Mouse (Mus musculus): ENCODE data around the gene Tigar. TPM values are rescaled to one million over a fixed set of nuclear protein-coding genes. Genes with fewer than 3 reads are reported as not detected.

The Tigar gene
- total RNA-seq, 1 experiment from 2014 or later = 3.1 TPM

DNA sequence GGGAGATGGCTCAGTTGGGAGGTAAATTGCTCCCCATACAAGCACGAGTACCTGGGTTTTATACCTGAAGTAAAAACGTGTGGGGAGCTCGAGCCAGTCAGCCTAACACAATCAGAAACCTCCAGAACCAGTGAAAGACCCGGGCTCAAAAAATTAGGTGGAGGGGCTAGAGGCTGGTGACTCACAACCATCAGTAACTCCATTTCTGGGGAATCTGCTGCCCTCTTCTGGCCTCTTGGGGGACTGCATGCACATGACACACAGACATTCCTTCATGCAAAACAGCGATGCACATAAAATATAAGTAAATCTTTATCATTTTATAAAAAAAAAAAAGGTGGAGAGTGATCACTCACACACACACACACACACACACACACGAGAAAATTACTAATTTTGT is 4.2 kb downstream of the Tigar start:
- ATAC-seq (replicated peaks; ENCODE audit: insufficient number of reproducible peaks, low FRiP score, low TSS enrichment, poor library complexity, severe bottlenecking) = no peak

DNA sequence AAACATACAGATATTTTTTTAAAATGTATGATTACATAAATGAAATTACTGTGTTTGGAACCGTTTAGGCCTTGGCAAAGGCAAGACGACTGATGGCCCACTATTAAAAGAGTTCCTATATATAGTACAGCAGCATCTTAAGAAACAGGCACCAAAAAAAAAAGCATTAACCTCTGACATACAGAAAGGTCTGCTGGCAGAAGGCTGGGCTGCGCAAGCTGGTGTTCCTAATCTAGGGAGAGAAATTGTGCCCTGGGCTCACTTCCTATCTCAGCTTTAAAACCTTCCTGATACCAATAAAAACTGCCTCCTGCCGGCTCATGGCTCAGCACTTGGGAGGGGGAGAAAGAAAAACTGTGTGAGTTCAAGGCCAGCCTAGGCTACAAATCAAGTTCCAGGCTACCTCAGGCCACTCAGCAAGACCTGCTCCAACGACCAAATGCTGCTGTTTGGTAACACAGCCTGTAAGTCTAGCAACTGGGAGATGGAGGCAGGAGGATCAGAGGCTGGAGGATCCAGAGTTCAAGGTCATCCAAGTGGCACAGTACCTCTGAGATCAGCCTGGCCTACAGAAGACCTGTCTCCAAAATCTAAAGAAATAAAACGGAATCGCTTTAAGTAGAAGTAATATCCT is 4.8 kb downstream of the Tigar start:
- ATAC-seq (replicated peaks; ENCODE audit: insufficient number of reproducible peaks, low FRiP score, low TSS enrichment, poor library complexity, severe bottlenecking) = no peak

DNA sequence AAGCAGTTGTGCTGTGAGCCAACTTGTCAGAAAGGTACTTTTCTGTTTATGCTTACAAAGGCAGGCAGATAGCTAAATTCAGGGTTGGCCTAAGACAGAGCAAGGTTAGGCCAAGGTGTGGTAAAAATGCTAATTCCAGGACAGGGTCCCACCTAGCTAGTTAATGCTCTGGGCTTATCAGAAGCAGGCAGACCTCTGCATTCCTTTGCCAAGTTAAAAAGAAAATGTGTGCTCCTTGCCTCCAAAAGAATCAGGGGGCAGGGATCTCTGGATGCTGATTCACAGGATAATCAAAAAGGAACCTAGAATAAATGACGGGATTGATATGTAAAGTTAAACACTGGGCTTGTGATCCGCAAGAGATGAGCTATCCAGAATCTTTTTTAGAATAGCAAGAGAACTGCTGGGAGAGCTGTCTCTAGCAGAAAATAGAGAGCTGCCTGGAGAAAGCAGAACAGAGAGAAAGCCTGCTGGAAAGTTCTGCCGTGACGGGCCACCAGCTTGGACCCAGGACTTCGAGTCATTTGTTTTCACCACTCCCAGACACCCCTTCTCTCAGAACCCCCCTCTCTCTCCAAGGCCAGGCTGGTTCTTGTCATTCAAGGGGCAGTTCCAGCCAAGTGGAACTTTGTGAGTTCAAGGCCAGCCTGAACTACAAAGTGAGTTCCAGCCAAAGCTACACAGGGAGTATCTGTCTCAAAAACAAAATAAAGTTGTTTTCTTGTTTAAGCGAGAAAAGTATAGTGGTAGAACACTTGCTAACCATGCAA is 5.7 kb downstream of the Tigar start:
- no peak for ATAC-seq (replicated peaks; ENCODE audit: insufficient number of reproducible peaks, low FRiP score, low TSS enrichment, poor library complexity, severe bottlenecking)

DNA sequence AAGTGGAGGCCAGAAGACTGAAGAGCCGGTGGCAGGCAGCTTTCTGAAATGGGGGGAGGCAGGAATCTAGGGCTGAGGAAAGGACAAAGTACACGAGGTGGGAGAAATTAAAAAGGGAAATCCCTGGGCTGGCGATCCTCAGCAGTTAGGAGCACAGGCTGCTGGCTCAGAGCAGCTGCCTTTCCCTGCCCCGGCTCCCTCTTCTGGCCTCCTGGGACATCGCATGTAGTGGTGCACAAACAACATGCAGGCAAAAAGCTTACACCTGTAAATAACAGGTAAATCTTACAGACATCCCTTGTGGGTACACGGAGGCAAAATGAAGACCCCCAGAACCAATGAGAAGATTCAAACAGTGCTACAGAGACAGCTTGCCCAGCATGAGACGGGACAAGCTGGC is 14.8 kb downstream of the Tigar start:
- no peak for ATAC-seq (replicated peaks; ENCODE audit: insufficient number of reproducible peaks, low FRiP score, low TSS enrichment, poor library complexity, severe bottlenecking)

DNA sequence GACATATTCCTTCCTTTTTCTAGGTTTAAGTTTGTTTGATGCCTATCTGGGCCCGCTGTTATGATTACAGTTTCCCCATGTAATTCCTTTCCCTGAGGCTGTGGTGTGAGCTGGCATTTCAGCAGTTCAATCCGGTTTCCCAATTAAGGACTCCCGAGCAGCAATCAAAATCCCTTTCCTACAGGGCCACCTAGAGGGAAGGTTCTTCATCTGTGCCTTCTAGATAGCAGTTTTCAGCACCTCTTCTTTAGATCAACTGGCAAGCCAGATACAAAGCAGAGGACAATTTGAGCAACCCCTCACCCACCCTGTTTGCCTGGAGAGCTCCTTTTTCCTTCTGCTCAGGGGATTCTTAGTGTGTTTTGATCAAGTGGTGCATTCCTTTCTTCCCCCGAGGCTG is 22.6 kb downstream of the Tigar start:
- ATAC-seq (replicated peaks; ENCODE audit: insufficient number of reproducible peaks, low FRiP score, low TSS enrichment, poor library complexity, severe bottlenecking) = no peak

GRCm38 (mm10) chr6:127081820-127082219 is 27.5 kb downstream of the Tigar start:
- ATAC-seq (replicated peaks; ENCODE audit: insufficient number of reproducible peaks, low FRiP score, low TSS enrichment, poor library complexity, severe bottlenecking) = no peak

DNA sequence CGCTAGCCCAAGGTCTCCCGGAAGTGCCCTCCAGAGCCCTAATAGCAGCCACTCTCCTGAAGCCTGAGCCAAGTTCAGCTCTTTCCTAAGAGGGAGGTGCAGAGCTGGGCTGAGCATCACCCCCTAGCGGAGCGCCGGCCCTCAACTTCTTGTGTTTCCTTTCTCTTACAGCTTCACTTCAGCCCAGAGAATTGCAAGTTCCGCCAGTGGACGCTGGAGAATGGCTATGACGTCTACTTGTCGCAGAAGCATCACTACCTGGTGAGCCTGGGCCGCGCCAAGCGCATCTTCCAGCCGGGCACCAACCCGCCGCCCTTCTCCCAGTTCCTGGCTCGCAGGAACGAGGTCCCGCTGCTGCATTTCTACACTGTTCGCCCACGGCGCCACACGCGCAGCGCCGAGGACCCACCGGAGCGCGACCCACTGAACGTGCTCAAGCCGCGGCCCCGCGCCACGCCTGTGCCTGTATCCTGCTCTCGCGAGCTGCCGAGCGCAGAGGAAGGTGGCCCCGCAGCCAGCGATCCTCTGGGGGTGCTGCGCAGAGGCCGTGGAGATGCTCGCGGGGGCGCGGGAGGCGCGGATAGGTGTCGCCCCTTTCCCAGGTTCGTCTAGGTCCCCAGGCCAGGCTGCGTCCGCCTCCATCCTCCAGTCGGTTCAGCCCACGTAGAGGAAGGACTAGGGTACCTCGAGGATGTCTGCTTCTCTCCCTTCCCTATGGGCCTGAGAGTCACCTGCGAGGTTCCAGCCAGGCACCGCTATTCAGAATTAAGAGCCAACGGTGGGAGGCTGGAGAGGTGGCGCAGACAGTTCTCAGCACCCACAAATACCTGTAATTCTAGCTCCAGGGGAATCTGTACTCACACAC is 29.3 kb downstream of the Tigar start:
- no peak for ATAC-seq (replicated peaks; ENCODE audit: insufficient number of reproducible peaks, low FRiP score, low TSS enrichment, poor library complexity, severe bottlenecking)

DNA sequence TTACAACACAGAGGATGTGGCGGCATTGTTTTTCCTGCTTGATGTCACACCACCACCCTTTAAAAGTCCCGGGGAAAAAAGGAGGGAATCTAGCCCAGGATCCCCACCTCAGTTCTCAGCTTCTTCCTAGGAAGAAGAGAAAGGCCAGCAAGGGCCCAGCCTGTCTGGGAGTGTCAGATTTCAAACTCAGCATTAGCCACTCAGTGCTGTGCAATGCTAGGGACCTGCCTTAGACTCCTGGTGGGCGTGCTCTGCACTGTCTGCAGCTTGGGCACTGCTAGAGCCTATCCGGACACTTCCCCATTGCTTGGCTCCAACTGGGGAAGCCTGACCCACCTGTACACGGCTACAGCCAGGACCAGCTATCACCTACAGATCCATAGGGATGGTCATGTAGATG is 36.5 kb downstream of the Tigar start, which contains the start of gene Fgf23:
TSS of gene Fgf23 (plus strand) at position 86 of the 400 bp plus-strand sequence.
- no peak for ATAC-seq (replicated peaks; ENCODE audit: insufficient number of reproducible peaks, low FRiP score, low TSS enrichment, poor library complexity, severe bottlenecking)

GRCm38 (mm10) chr6:127064815-127065214 is 44.5 kb downstream of the Tigar start:
- ATAC-seq (replicated peaks; ENCODE audit: insufficient number of reproducible peaks, low FRiP score, low TSS enrichment, poor library complexity, severe bottlenecking) = no peak

- ATAC-seq (replicated peaks; ENCODE audit: insufficient number of reproducible peaks, low FRiP score, low TSS enrichment, poor library complexity, severe bottlenecking) = no peak
Measured at GRCm38 (mm10) chr6:127063915-127064314, 45.4 kb downstream of the Tigar start.

DNA sequence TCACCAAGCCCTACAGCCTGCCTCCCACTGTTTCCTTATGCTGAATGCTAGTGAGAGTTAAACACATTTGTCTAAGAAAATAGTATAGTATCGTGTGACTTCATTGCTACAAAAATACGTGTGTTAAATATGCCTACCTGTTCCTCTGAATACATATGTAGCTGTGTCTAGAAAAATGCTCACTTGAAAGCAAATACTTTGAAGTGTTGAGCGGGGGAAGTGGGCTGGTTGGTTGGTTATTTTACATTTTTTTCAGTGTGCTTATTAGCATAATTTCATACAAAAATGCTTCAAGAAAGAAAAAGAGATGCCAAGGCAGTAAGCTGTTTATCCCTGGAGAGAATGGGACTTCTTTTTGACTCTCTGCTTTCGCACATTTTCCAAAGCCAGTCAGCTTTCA is 49.4 kb downstream of the Tigar start:
- no peak for ATAC-seq (replicated peaks; ENCODE audit: insufficient number of reproducible peaks, low FRiP score, low TSS enrichment, poor library complexity, severe bottlenecking)

- ATAC-seq (replicated peaks; ENCODE audit: insufficient number of reproducible peaks, low FRiP score, low TSS enrichment, poor library complexity, severe bottlenecking) = no peak
Measured at GRCm38 (mm10) chr6:127056990-127057588, 52.3 kb downstream of the Tigar start.

DNA sequence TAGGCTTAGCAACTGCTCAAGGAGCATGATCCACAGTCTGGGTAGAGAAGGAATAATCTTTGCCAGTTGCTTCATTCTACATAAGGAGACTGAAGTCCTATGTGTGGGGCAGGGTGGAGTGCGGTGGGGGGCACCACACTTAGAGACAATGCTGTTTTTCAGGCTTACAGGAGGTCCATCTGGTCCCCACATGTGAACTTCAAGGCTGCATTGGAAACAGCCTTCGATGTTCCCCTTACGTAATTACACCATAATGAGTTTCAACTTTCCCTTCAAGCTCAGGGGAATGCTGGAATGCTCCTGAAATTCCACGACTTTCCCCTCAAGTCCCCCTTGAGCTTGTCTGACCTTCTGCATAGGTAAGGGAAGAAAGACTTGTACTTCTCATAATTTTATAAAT is 58.5 kb downstream of the Tigar start:
- no peak for ATAC-seq (replicated peaks; ENCODE audit: insufficient number of reproducible peaks, low FRiP score, low TSS enrichment, poor library complexity, severe bottlenecking)

DNA sequence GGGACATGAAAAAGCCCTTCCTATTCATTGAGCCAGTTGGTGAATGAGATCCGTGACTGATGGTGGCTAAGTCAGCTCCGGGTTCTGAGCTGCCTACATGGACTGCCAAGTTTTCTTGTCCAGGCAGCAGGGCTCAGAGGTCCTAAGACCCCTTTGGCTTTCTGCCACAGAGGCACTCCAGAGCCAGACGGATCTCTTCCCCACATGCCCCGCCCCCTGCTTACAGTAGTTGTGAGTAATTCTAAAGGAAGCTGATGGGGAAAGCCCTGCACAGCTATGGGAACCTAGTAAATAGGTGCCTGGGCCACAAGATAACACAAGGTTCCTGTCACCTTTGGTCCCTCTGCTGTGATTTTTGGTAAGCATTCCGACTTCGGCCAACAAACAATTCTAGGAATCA is 64.4 kb downstream of the Tigar start:
- ATAC-seq (replicated peaks; ENCODE audit: insufficient number of reproducible peaks, low FRiP score, low TSS enrichment, poor library complexity, severe bottlenecking) = no peak

Other genes with a start within 250 kb of the Tigar start
- gene Dyrk4, start 187.7 kb downstream of the Tigar start, total RNA-seq (2017) = not detected in 3 replicates
- gene Rad51ap1, start 170.0 kb downstream of the Tigar start, total RNA-seq (2017) = 1.9 to 2.0 TPM (median 1.9 TPM) in 3 replicates
- gene D6Wsu163e, start 169.6 kb downstream of the Tigar start, total RNA-seq (2017) = 37.2 to 50.2 TPM (median 48.4 TPM) in 3 replicates
- gene Fgf6, start 94.0 kb downstream of the Tigar start, total RNA-seq (2017) = 0.75 TPM in 1 of 3 replicates, not detected in the others
- not detected in 3 replicates for gene Fgf23, start 36.7 kb downstream of the Tigar start, total RNA-seq (2017)
- 30.4 to 97.0 TPM (median 61.4 TPM) in 3 replicates for gene Ccnd2, start 42.6 kb upstream of the Tigar start, total RNA-seq (2017)